Mouse (Mus musculus): ENCODE results near the gene Nmnat3. TPM values are rescaled to one million over a fixed set of nuclear protein-coding genes. Genes with fewer than 3 reads are reported as not detected.
"Not testable (repeated sequence)": the region's sequence is repeated elsewhere in the genome, so short reads cannot be mapped to it uniquely, and the experiment has no call there.

Nmnat3 gene
- 10.9 and 12.9 TPM in 2 replicates for polyA plus RNA-seq (2012; rRNA removed)

GRCm38 (mm10) chr9:98287135-98287534, at the start of gene Nmnat3:
Gene Nmnat3, plus strand, starts transcription at chr9:98287435.
- not testable (repeated sequence) for H3K36me3 ChIP-seq (ENCODE audit: control insufficient read depth, insufficient read depth, low read length); H3K27ac ChIP-seq (ENCODE audit: control insufficient read depth, insufficient read depth, low read length); H3K4me1 ChIP-seq (replicated peaks; ENCODE audit: control insufficient read depth, insufficient read depth, low read length); H3K4me3 ChIP-seq (ENCODE audit: control insufficient read depth, insufficient read depth, low read length); DNase-seq; H3K27me3 ChIP-seq (ENCODE audit: control insufficient read depth, insufficient read depth, low read length)
- WGBS: 85% methylated on average over 6 of the region's 6 CpGs

GRCm38 (mm10) chr9:98243481-98243880, 43.8 kb upstream of the Nmnat3 start:
- Histone ChIP-seq H3K4me3 (ENCODE audit: control insufficient read depth, insufficient read depth, low read length) (no peak overlapping the region), H3K4me1 (replicated peaks; ENCODE audit: control insufficient read depth, insufficient read depth, low read length) (no peaks in the 10 kb centered on the region), H3K27ac (ENCODE audit: control insufficient read depth, insufficient read depth, low read length) (no peak overlapping the region), H3K36me3 (ENCODE audit: control insufficient read depth, insufficient read depth, low read length) (no peaks in the 10 kb centered on the region), H3K27me3 (ENCODE audit: control insufficient read depth, insufficient read depth, low read length) (no peaks in the 10 kb centered on the region)
- DNase-seq: no peak
- TF ChIP-seq CTCF (IDR thresholded peaks at IDR 0.05; ENCODE audit: borderline replicate concordance, control insufficient read depth, extremely low read depth, insufficient read depth, low read length, poor library complexity) (no peak), POLR2A (IDR thresholded peaks at IDR 0.05; ENCODE audit: control insufficient read depth, extremely low read depth, insufficient read depth, low read length, poor library complexity) (no peak)
- 89% methylated on average over 2 of the region's 2 CpGs for WGBS

GRCm38 (mm10) chr9:98244223-98244622, 43.0 kb upstream of the Nmnat3 start:
- 68% methylated on average over 2 of the region's 2 CpGs for WGBS
- no peaks in the 10 kb centered on the region for H3K27me3 ChIP-seq (ENCODE audit: control insufficient read depth, insufficient read depth, low read length)
- no peak for TF ChIP-seq CTCF (IDR thresholded peaks at IDR 0.05; ENCODE audit: borderline replicate concordance, control insufficient read depth, extremely low read depth, insufficient read depth, low read length, poor library complexity)
- no peak for TF ChIP-seq POLR2A (IDR thresholded peaks at IDR 0.05; ENCODE audit: control insufficient read depth, extremely low read depth, insufficient read depth, low read length, poor library complexity)
- DNase-seq: no peak
- no peaks in the 10 kb centered on the region for H3K36me3 ChIP-seq (ENCODE audit: control insufficient read depth, insufficient read depth, low read length)
- no peak overlapping the region for H3K27ac ChIP-seq (ENCODE audit: control insufficient read depth, insufficient read depth, low read length)
- H3K4me3 ChIP-seq (ENCODE audit: control insufficient read depth, insufficient read depth, low read length): no peak overlapping the region
- no peaks in the 10 kb centered on the region for H3K4me1 ChIP-seq (replicated peaks; ENCODE audit: control insufficient read depth, insufficient read depth, low read length)

DNA sequence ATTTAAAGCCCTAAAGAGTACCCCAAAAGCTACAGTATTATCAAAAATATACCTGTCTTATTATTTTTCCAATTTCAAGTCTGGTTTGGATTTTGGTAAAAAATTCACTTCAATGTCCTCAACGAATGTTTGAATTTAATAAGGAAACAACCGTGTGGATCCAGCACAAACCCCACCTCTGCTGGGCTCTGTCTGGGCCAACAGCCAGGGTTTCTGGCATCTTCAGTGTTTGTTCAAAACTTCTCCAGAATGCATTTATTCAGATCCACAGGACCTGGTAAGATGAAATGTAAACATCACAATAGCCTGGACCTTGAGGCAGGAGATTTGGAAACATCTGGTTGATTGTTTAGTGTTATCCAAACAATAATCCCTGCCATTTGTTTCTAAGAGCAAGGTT, 42.0 kb upstream of the Nmnat3 start:
- no peak for TF ChIP-seq CTCF (IDR thresholded peaks at IDR 0.05; ENCODE audit: borderline replicate concordance, control insufficient read depth, extremely low read depth, insufficient read depth, low read length, poor library complexity)
- TF ChIP-seq POLR2A (IDR thresholded peaks at IDR 0.05; ENCODE audit: control insufficient read depth, extremely low read depth, insufficient read depth, low read length, poor library complexity): no peak
- Histone ChIP-seq H3K4me3 (ENCODE audit: control insufficient read depth, insufficient read depth, low read length) (no peak overlapping the region), H3K27me3 (ENCODE audit: control insufficient read depth, insufficient read depth, low read length) (no peaks in the 10 kb centered on the region), H3K27ac (ENCODE audit: control insufficient read depth, insufficient read depth, low read length) (no peak overlapping the region), H3K36me3 (ENCODE audit: control insufficient read depth, insufficient read depth, low read length) (no peaks in the 10 kb centered on the region), H3K4me1 (replicated peaks; ENCODE audit: control insufficient read depth, insufficient read depth, low read length) (no peaks in the 10 kb centered on the region)
- no peak for DNase-seq
- 93% methylated on average over 2 of the region's 2 CpGs for WGBS

- Histone ChIP-seq H3K4me1 (replicated peaks; ENCODE audit: control insufficient read depth, insufficient read depth, low read length) (no peaks in the 10 kb centered on the region), H3K27ac (ENCODE audit: control insufficient read depth, insufficient read depth, low read length) (no peak overlapping the region), H3K36me3 (ENCODE audit: control insufficient read depth, insufficient read depth, low read length) (no peaks in the 10 kb centered on the region), H3K4me3 (ENCODE audit: control insufficient read depth, insufficient read depth, low read length) (no peak overlapping the region), H3K27me3 (ENCODE audit: control insufficient read depth, insufficient read depth, low read length) (no peaks in the 10 kb centered on the region)
- 87% methylated on average over 1 of the region's 1 CpGs for WGBS
- TF ChIP-seq POLR2A (IDR thresholded peaks at IDR 0.05; ENCODE audit: control insufficient read depth, extremely low read depth, insufficient read depth, low read length, poor library complexity) (no peak), CTCF (IDR thresholded peaks at IDR 0.05; ENCODE audit: borderline replicate concordance, control insufficient read depth, extremely low read depth, insufficient read depth, low read length, poor library complexity) (no peak)
- no peak for DNase-seq
Measured at GRCm38 (mm10) chr9:98246351-98246750, 40.9 kb upstream of the Nmnat3 start.

DNA sequence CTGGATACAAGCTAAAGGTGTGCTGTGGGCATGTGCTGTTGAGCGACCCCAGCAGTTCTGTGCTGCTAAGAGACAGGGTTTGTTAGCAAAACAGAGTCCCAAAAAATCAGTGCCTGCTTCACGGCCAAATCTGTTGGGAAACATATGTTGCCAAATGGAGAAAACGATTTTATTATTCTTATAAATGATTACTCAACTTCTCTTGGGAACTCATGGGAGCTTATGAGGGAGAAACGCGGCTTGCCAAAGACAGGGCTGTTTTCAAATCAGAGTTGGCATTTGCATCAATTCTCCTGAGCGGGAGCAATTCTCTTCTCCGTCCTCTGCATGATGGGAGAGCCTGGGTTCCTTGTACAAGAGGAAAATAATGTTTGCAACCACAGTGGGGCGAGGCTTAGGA, 27.0 kb upstream of the Nmnat3 start:
- H3K27me3 ChIP-seq (ENCODE audit: control insufficient read depth, insufficient read depth, low read length): no peaks in the 10 kb centered on the region
- H3K4me3 ChIP-seq (ENCODE audit: control insufficient read depth, insufficient read depth, low read length): no peak overlapping the region
- WGBS: 89% methylated on average over 8 of the region's 8 CpGs
- no peak overlapping the region for H3K27ac ChIP-seq (ENCODE audit: control insufficient read depth, insufficient read depth, low read length)
- TF ChIP-seq POLR2A (IDR thresholded peaks at IDR 0.05; ENCODE audit: control insufficient read depth, extremely low read depth, insufficient read depth, low read length, poor library complexity) (no peak), CTCF (IDR thresholded peaks at IDR 0.05; ENCODE audit: borderline replicate concordance, control insufficient read depth, extremely low read depth, insufficient read depth, low read length, poor library complexity) (no peak)
- no peak for DNase-seq
- H3K4me1 ChIP-seq (replicated peaks; ENCODE audit: control insufficient read depth, insufficient read depth, low read length): no peaks in the 10 kb centered on the region
- H3K36me3 ChIP-seq (ENCODE audit: control insufficient read depth, insufficient read depth, low read length): no peaks in the 10 kb centered on the region

GRCm38 (mm10) chr9:98261461-98262011, 25.7 kb upstream of the Nmnat3 start:
- no peaks in the 10 kb centered on the region for H3K36me3 ChIP-seq (ENCODE audit: control insufficient read depth, insufficient read depth, low read length)
- WGBS: 94% methylated on average over 1 of the region's 1 CpGs
- H3K4me3 ChIP-seq (ENCODE audit: control insufficient read depth, insufficient read depth, low read length): no peak overlapping the region
- no peaks in the 10 kb centered on the region for H3K4me1 ChIP-seq (replicated peaks; ENCODE audit: control insufficient read depth, insufficient read depth, low read length)
- DNase-seq: no peak
- no peaks in the 10 kb centered on the region for H3K27me3 ChIP-seq (ENCODE audit: control insufficient read depth, insufficient read depth, low read length)
- TF ChIP-seq POLR2A (IDR thresholded peaks at IDR 0.05; ENCODE audit: control insufficient read depth, extremely low read depth, insufficient read depth, low read length, poor library complexity): no peak
- no peak for TF ChIP-seq CTCF (IDR thresholded peaks at IDR 0.05; ENCODE audit: borderline replicate concordance, control insufficient read depth, extremely low read depth, insufficient read depth, low read length, poor library complexity)
- no peak overlapping the region for H3K27ac ChIP-seq (ENCODE audit: control insufficient read depth, insufficient read depth, low read length)
